Mouse (Mus musculus) hindbrain, embryonic 11.5 days (tissue): Measurements from ENCODE around the gene Fam161a. TPM values are rescaled to one million over a fixed set of nuclear protein-coding genes. Genes with fewer than 3 reads are reported as not detected.

Source experiments
- ATAC-seq: fragments of 200-750 bp; cut with Nextera tagmentation; 2 replicates; pipeline ENCODE4 v1.8.0; 2017; ENCODE audit warnings: mild to moderate bottlenecking, moderate TSS enrichment, moderate library complexity; ENCODE audit not compliant: low FRiP score
- DNase-seq: peaks from one replicate; pipeline ENCODE4 v3.0.0-alpha.2; 2015; ENCODE audit warnings: low spot score
- H3K27ac ChIP-seq: fragments of 300-500 bp; sonication (generic); 2 replicates; pipeline ENCODE4 v1.5.1; 2014; ENCODE audit warnings: mild to moderate bottlenecking, low read depth, low read length
- H3K27me3 ChIP-seq: fragments of 300-500 bp; sonication (generic); 2 replicates; pipeline ENCODE4 v1.6.1; 2014; ENCODE audit warnings: mild to moderate bottlenecking, low read length, moderate library complexity, mixed read lengths; ENCODE audit not compliant: control insufficient read depth, insufficient read depth
- H3K36me3 ChIP-seq: fragments of 300-500 bp; sonication (generic); 2 replicates; pipeline ENCODE4 v1.6.1; 2014; ENCODE audit warnings: mild to moderate bottlenecking, low read length, moderate library complexity, mixed read lengths; ENCODE audit not compliant: control insufficient read depth, insufficient read depth
- H3K4me1 ChIP-seq: fragments of 300-500 bp; sonication (generic); replicated peaks from 2 replicates; pipeline ENCODE4 v1.6.1; 2014; ENCODE audit warnings: low read length, mixed read lengths; ENCODE audit not compliant: control insufficient read depth, insufficient read depth
- H3K4me2 ChIP-seq: fragments of 300-500 bp; sonication (generic); replicated peaks from 2 replicates; pipeline ENCODE4 v1.6.1; 2014; ENCODE audit warnings: mild to moderate bottlenecking, low read depth, low read length
- H3K4me3 ChIP-seq: fragments of 300-500 bp; sonication (generic); 2 replicates; pipeline ENCODE4 v1.5.1; 2014; ENCODE audit warnings: low read depth, low read length
- H3K9ac ChIP-seq: fragments of 300-500 bp; sonication (generic); 2 replicates; pipeline ENCODE4 v1.6.1; 2014; ENCODE audit warnings: low read depth, low read length
- H3K9me3 ChIP-seq: fragments of 300-500 bp; sonication (generic); 2 replicates; pipeline ENCODE4 v1.6.1; 2016; ENCODE audit warnings: low read length; ENCODE audit not compliant: control insufficient read depth
- WGBS: fragments of 180-500 bp; shearing (Covaris S2); extraction: QIAGEN DNeasy Blood & Tissue Kit; methylation state at CpG from one replicate; pipeline ENCODE4 v1.1.7; 2014; 5-methylcytosine and 5-hydroxymethylcytosine counted together
- polyA plus RNA-seq: library from polyadenylated mRNA; unstranded; fragments of >200 nt; fragmentation: Nextera tagmentation; extraction: Ambion mirVana; gene quantifications from 2 replicates; pipeline ENCODE4 v1.2.1, GENCODE M21; 2014

The Fam161a gene
- polyA plus RNA-seq, 1 experiment from 2014 or later, result 6.9 TPM

GRCm38 (mm10) chr11:22972746-22973526 lies 34.4 kb upstream of the Fam161a start:
- Histone ChIP-seq H3K27ac (no peak overlapping the region), H3K4me2 (peak overlapping the region; percentile 70), H3K27me3 (no peaks in the 10 kb centered on the region), H3K36me3 (0 out of 2 replicates have a peak, but pooled peaks cover 5% of the 10 kb centered on the region), H3K9me3 (no peaks in the 10 kb centered on the region), H3K9ac (peak overlapping the region; percentile 46), H3K4me3 (peak overlapping the region; percentile 54), H3K4me1 (no peaks in the 10 kb centered on the region)
- ATAC-seq, result peak; percentile 76
- 51% methylated on average over 44 of the region's 46 CpGs for WGBS
- peak; percentile 75 for DNase-seq

GRCm38 (mm10) chr11:22973599-22973998 lies 33.7 kb upstream of the Fam161a start:
- no peaks in the 10 kb centered on the region for H3K4me1 ChIP-seq
- H3K9me3 ChIP-seq, result no peaks in the 10 kb centered on the region
- DNase-seq, result peak; percentile 24
- no peak for ATAC-seq
- H3K4me2 ChIP-seq, result peak overlapping the region; percentile 54
- H3K36me3 ChIP-seq, result 0 out of 2 replicates have a peak, but pooled peaks cover 3% of the 10 kb centered on the region
- no peaks in the 10 kb centered on the region for H3K27me3 ChIP-seq
- H3K9ac ChIP-seq, result peak overlapping the region; percentile 46
- peak overlapping the region; percentile 51 for H3K4me3 ChIP-seq
- 49% methylated on average over 14 of the region's 14 CpGs for WGBS
- H3K27ac ChIP-seq, result no peak overlapping the region

- H3K4me3 ChIP-seq, result no peak overlapping the region
- no peak for DNase-seq
- no peak overlapping the region for H3K9ac ChIP-seq
- 92% methylated on average over 3 of the region's 3 CpGs for WGBS
- H3K4me2 ChIP-seq, result no peak overlapping the region
- no peaks in the 10 kb centered on the region for H3K27me3 ChIP-seq
- H3K9me3 ChIP-seq, result no peaks in the 10 kb centered on the region
- peaks cover 5% of the 10 kb centered on the region; the same call in 1 of the 2 replicates for H3K4me1 ChIP-seq
- H3K27ac ChIP-seq, result no peak overlapping the region
- no peak for ATAC-seq
- 0 out of 2 replicates have a peak, but pooled peaks cover 3% of the 10 kb centered on the region for H3K36me3 ChIP-seq
Measured at GRCm38 (mm10) chr11:22978215-22978614, 29.1 kb upstream of the Fam161a start.

GRCm38 (mm10) chr11:22978711-22979110 lies 28.6 kb upstream of the Fam161a start:
- H3K27ac ChIP-seq, result no peak overlapping the region
- no peak for DNase-seq
- H3K27me3 ChIP-seq, result no peaks in the 10 kb centered on the region
- H3K4me3 ChIP-seq, result no peak overlapping the region
- WGBS, result 75% methylated on average over 1 of the region's 1 CpGs
- ATAC-seq, result no peak
- H3K36me3 ChIP-seq, result 0 out of 2 replicates have a peak, but pooled peaks cover 3% of the 10 kb centered on the region
- H3K9me3 ChIP-seq, result no peaks in the 10 kb centered on the region
- H3K9ac ChIP-seq, result no peak overlapping the region
- H3K4me2 ChIP-seq, result no peak overlapping the region
- H3K4me1 ChIP-seq, result peaks cover 5% of the 10 kb centered on the region; the same call in 1 of the 2 replicates

- Histone ChIP-seq H3K4me3 (no peak overlapping the region), H3K4me2 (no peak overlapping the region), H3K4me1 (peaks cover 5% of the 10 kb centered on the region; the same call in 1 of the 2 replicates), H3K27me3 (no peaks in the 10 kb centered on the region), H3K9me3 (no peaks in the 10 kb centered on the region), H3K36me3 (no peaks in the 10 kb centered on the region), H3K27ac (no peak overlapping the region), H3K9ac (no peak overlapping the region)
- ATAC-seq (no peak), DNase-seq (no peak)
- 86% methylated on average over 1 of the region's 1 CpGs for WGBS
Measured at GRCm38 (mm10) chr11:22979221-22979620, 28.1 kb upstream of the Fam161a start.

GRCm38 (mm10) chr11:22981041-22981440 lies 26.3 kb upstream of the Fam161a start:
- 48% methylated on average over 4 of the region's 4 CpGs for WGBS
- Histone ChIP-seq H3K36me3 (no peaks in the 10 kb centered on the region), H3K27ac (no peak overlapping the region), H3K27me3 (no peaks in the 10 kb centered on the region), H3K4me3 (peak overlapping the region; percentile 68), H3K4me1 (peaks cover 5% of the 10 kb centered on the region; the same call in 1 of the 2 replicates), H3K4me2 (peak overlapping the region; percentile 83), H3K9me3 (no peaks in the 10 kb centered on the region), H3K9ac (peak overlapping the region; percentile 77)
- DNase-seq (no peak), ATAC-seq (no peak)

- H3K27ac ChIP-seq, result peak overlapping the region; percentile 91
- H3K4me1 ChIP-seq, result peaks cover 5% of the 10 kb centered on the region; the same call in 1 of the 2 replicates
- H3K9me3 ChIP-seq, result no peaks in the 10 kb centered on the region
- ATAC-seq (peak; percentile 46; the same call in 1 of the 2 replicates), DNase-seq (no peak)
- H3K4me2 ChIP-seq, result peak overlapping the region; percentile 83
- 5% methylated on average over 12 of the region's 12 CpGs for whole genome bisulfite sequencing
- no peaks in the 10 kb centered on the region for H3K27me3 ChIP-seq
- peak overlapping the region; percentile 77 for H3K9ac ChIP-seq
- H3K4me3 ChIP-seq, result peak overlapping the region; percentile 68
- H3K36me3 ChIP-seq, result no peaks in the 10 kb centered on the region
Measured at GRCm38 (mm10) chr11:22981543-22981950, 25.8 kb upstream of the Fam161a start.

- Histone ChIP-seq H3K4me3 (peak within 1 kb of the TSS; percentile 68), H3K9me3 (no peaks in the 10 kb centered on the region), H3K36me3 (no peaks in the 10 kb centered on the region), H3K4me1 (peaks cover 5% of the 10 kb centered on the region; the same call in 1 of the 2 replicates), H3K27ac (peak within 1 kb of the TSS; percentile 91), H3K4me2 (peak within 1 kb of the TSS; percentile 83), H3K9ac (peak within 1 kb of the TSS; percentile 77), H3K27me3 (no peaks in the 10 kb centered on the region)
- peak; percentile 94 for DNase-seq
- ATAC-seq, result peak; percentile 94
- WGBS, result 4% methylated on average over 42 of the region's 42 CpGs
Measured at GRCm38 (mm10) chr11:22981984-22982757, 25.2 kb upstream of the Fam161a start, which contains the start of the genes Gm28048 and Commd1. Gm28048 (minus strand) TSS chr11:22982090. Commd1 (minus strand) TSS chr11:22982382.
